Comparison of ENCODE assay signal across 23 mouse cellular contexts in the genomic region with DNA sequence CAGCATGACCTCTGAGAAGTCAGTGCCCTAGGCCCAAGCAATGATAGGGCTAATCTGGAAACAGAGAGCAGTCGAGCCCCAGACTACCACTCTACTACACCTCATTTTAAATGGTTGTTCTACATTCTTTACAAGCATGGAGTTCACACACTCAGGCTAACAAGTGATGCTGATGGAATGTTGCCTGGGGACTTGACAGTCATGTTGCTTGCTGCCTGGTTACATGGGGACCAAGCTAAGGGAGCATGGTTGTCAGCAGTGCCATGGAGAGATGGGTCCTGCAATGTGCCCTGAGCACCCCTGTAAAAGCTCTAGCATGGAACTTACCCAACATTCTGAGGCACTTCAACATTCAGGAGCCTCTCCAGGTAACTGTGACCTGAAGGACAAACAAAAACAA. TPM values are rescaled to one million over a fixed set of nuclear protein-coding genes. Genes with fewer than 3 reads are reported as not detected.
"Had no signal": no experiment of that assay in that cellular context is flagged by ENCODE, and none has a peak within 500 bp of the region (broad histone marks: within the 10 kb centered on the region; RNA-seq: fewer than 3 reads in every experiment).

No protein-coding gene starts in this region.

- H3K4me2 ChIP-seq: liver, embryonic 15.5 days; lung, embryonic 14.5 days; midbrain, embryonic 12.5 days; neural tube, embryonic 13.5 days; neural tube, embryonic 15.5 days; stomach, embryonic 15.5 days had no signal

- H3K27ac ChIP-seq: liver, embryonic 15.5 days; midbrain, embryonic 10.5 days; midbrain, embryonic 12.5 days; neural tube, embryonic 13.5 days; neural tube, embryonic 15.5 days; stomach, embryonic 15.5 days; stomach, postnatal 0 days had no signal

- H3K4me3 ChIP-seq: liver, embryonic 15.5 days; midbrain, embryonic 10.5 days; midbrain, embryonic 12.5 days; myocyte; neural tube, embryonic 13.5 days; neural tube, embryonic 15.5 days; stomach, embryonic 15.5 days had no signal

- H3K9me3 ChIP-seq: liver, embryonic 15.5 days; midbrain, embryonic 10.5 days; midbrain, embryonic 12.5 days; neural tube, embryonic 13.5 days; neural tube, embryonic 15.5 days; stomach, embryonic 15.5 days had no signal

- H3K27me3 ChIP-seq: liver, embryonic 15.5 days; midbrain, embryonic 12.5 days; neural tube, embryonic 13.5 days; neural tube, embryonic 15.5 days; stomach, embryonic 15.5 days had no signal

- H3K4me1 ChIP-seq: midbrain, embryonic 10.5 days; midbrain, embryonic 12.5 days; neural tube, embryonic 13.5 days; neural tube, embryonic 15.5 days; stomach, embryonic 15.5 days had no signal

- H3K9ac ChIP-seq: liver, embryonic 15.5 days; lung, embryonic 14.5 days; midbrain, embryonic 12.5 days; neural tube, embryonic 13.5 days; neural tube, embryonic 15.5 days; stomach, embryonic 15.5 days had no signal

- DNase-seq: lung, embryonic 14.5 days; lung, postnatal 14 days; lung, postnatal 4 days; midbrain, embryonic 14.5 days; retina, postnatal 1 day; right cerebral cortex, postnatal 14 days; thymus, adult 2 months; thymus, postnatal 25 days; thymus, postnatal 4 days had no signal

- ATAC-seq: midbrain, embryonic 16.5 days had no signal

RNA-seq across cellular contexts. Expression of a gene that starts 39.0 kb away (rescaled TPM):
- polyA plus RNA-seq: liver, embryonic 15.5 days; lung, embryonic 14.5 days; lung, embryonic 16.5 days; midbrain, embryonic 12.5 days; midbrain, embryonic 14.5 days; midbrain, embryonic 16.5 days; myocyte; neural tube, embryonic 11.5 days; neural tube, embryonic 13.5 days; neural tube, embryonic 15.5 days; spleen, adult 2 months; stomach, postnatal 0 days; testis, adult 2 months; thymus, adult 2 months; urinary bladder, adult 2 months had no signal
